23 mouse cellular contexts compared by ENCODE assay signal in the genomic region with DNA sequence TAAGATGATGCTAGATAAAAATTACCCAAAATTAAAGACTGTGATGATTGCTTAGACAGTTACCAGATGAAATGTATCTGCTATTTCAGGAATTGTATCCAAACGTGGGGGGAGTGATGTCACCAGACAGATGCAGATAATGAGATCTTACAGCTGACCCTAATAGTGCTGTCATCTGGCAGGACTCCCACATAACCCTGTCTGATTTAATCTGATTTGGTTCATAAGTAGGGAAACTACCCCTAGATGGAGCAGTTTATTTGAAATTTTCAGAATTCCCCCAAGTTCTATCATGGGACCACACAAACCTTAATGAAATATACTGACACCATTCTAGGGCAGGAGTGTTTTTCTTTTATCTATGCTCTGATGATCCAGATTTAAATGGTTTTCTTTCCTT.
DNase-seq lines count a peak whose midpoint lies in the region; ATAC-seq and TF ChIP-seq lines count a peak whose summit lies in the region.
"Had no signal": no experiment of that assay in that cellular context is flagged by ENCODE, and none has a peak within 500 bp of the region (broad histone marks: within the 10 kb centered on the region; RNA-seq: fewer than 3 reads in every experiment).

No protein-coding gene starts in this region.

- no peaks in the 10 kb centered on the region for H3K36me3 ChIP-seq in kidney, postnatal 0 days (ENCODE audit: insufficient read depth, low read length)
- no peaks in the 10 kb centered on the region for H3K36me3 ChIP-seq in midbrain, embryonic 11.5 days (ENCODE audit: control insufficient read depth, insufficient read depth, low read length)
- H3K36me3 ChIP-seq in midbrain, embryonic 15.5 days (replicated peaks) = no peaks in the 10 kb centered on the region
- H3K36me3 ChIP-seq: embryonic facial prominence, embryonic 15.5 days; hindbrain, embryonic 12.5 days; hindbrain, embryonic 15.5 days had no signal

- H3K4me3 ChIP-seq in kidney, postnatal 0 days (replicated peaks; ENCODE audit: low read depth, low read length) = no peak overlapping the region
- H3K4me3 ChIP-seq in midbrain, embryonic 11.5 days (ENCODE audit: low read depth, low read length) = no peak overlapping the region
- H3K4me3 ChIP-seq in midbrain, embryonic 15.5 days = no peak overlapping the region
- H3K4me3 ChIP-seq: embryonic facial prominence, embryonic 15.5 days; gastrocnemius, adult 2 months; hindbrain, embryonic 12.5 days; hindbrain, embryonic 15.5 days had no signal

- H3K9ac ChIP-seq in kidney, postnatal 0 days (ENCODE audit: low read depth, low read length) = no peak overlapping the region
- H3K9ac ChIP-seq in midbrain, embryonic 11.5 days (ENCODE audit: low read length) = no peak overlapping the region
- no peak overlapping the region for H3K9ac ChIP-seq in midbrain, embryonic 15.5 days
- H3K9ac ChIP-seq: embryonic facial prominence, embryonic 15.5 days; forebrain, postnatal 0 days; hindbrain, embryonic 12.5 days; hindbrain, embryonic 15.5 days had no signal

- peak; percentile 1 for DNase-seq in kidney, postnatal 0 days (ENCODE audit: low spot score)
- DNase-seq in kidney, adult 18-20 months = no peak
- DNase-seq in midbrain, embryonic 11.5 days (ENCODE audit: low spot score, missing footprints) = peak; percentile 54
- peak; percentile 59 for DNase-seq in retina, embryonic 14.5 days (ENCODE audit: low spot score)
- DNase-seq: adrenal gland, adult 8-10 months; adrenal gland, postnatal 36 days; cerebellum, adult 18-20 months; cerebellum, adult 9-10 months; cerebellum, postnatal 36 days; embryo, embryonic 11 days; forebrain, postnatal 0 days; gastrocnemius, adult 2 months; gastrocnemius, postnatal 14 days; heart, adult 11 months had no signal

- WGBS in kidney, postnatal 0 days = 19% methylated on average over 1 of the region's 1 CpGs
- 50% methylated on average over 1 of the region's 1 CpGs for WGBS in midbrain, embryonic 11.5 days
- 43% methylated on average over 1 of the region's 1 CpGs for WGBS in midbrain, embryonic 15.5 days

- no peaks in the 10 kb centered on the region for H3K27me3 ChIP-seq in kidney, postnatal 0 days (ENCODE audit: insufficient read depth, low read length)
- H3K27me3 ChIP-seq in midbrain, embryonic 11.5 days (ENCODE audit: control insufficient read depth, insufficient read depth, low read length) = no peaks in the 10 kb centered on the region
- H3K27me3 ChIP-seq in midbrain, embryonic 15.5 days (replicated peaks) = no peaks in the 10 kb centered on the region
- H3K27me3 ChIP-seq: embryonic facial prominence, embryonic 15.5 days; hindbrain, embryonic 12.5 days; hindbrain, embryonic 15.5 days had no signal

- no peak for ATAC-seq in kidney, postnatal 0 days (replicated peaks; ENCODE audit: low FRiP score, low read depth)
- no peak for ATAC-seq in midbrain, embryonic 11.5 days (ENCODE audit: low FRiP score)
- no peak for ATAC-seq in midbrain, embryonic 15.5 days (replicated peaks)
- ATAC-seq in megakaryocyte, adult 5-6 weeks (ENCODE audit: poor library complexity, severe bottlenecking) = no peak
- ATAC-seq: activated CD4-positive, CD25-positive, alpha-beta regulatory T cell, adult 4 months; CD4-positive, CD25-positive, alpha-beta regulatory T cell, adult 4 months; forebrain, embryonic 14.5 days; forebrain, postnatal 0 days had no signal

- H3K4me1 ChIP-seq in kidney, postnatal 0 days (replicated peaks; ENCODE audit: insufficient read depth, low read length) = no peaks in the 10 kb centered on the region
- no peaks in the 10 kb centered on the region for H3K4me1 ChIP-seq in midbrain, embryonic 11.5 days (ENCODE audit: control insufficient read depth, insufficient read depth, low read length)
- H3K4me1 ChIP-seq in midbrain, embryonic 15.5 days = no peaks in the 10 kb centered on the region
- H3K4me1 ChIP-seq: embryonic facial prominence, embryonic 15.5 days; hindbrain, embryonic 12.5 days; hindbrain, embryonic 15.5 days had no signal

- H3K27ac ChIP-seq in kidney, postnatal 0 days = no peak overlapping the region
- no peak overlapping the region for H3K27ac ChIP-seq in midbrain, embryonic 11.5 days (ENCODE audit: low read depth, low read length)
- no peak overlapping the region for H3K27ac ChIP-seq in midbrain, embryonic 15.5 days
- H3K27ac ChIP-seq: embryonic facial prominence, embryonic 15.5 days; gastrocnemius, adult 2 months; hindbrain, embryonic 12.5 days; hindbrain, embryonic 15.5 days had no signal

- H3K4me2 ChIP-seq in kidney, postnatal 0 days (ENCODE audit: low read length) = no peak overlapping the region
- H3K4me2 ChIP-seq in midbrain, embryonic 11.5 days = no peak overlapping the region
- H3K4me2 ChIP-seq in midbrain, embryonic 15.5 days = no peak overlapping the region
- H3K4me2 ChIP-seq: embryonic facial prominence, embryonic 15.5 days; heart, embryonic 11.5 days; hindbrain, embryonic 12.5 days; hindbrain, embryonic 15.5 days had no signal

- TF ChIP-seq CTCF in kidney, postnatal 0 days (IDR thresholded peaks at IDR 0.05; ENCODE audit: low read depth) = no peak

- no peaks in the 10 kb centered on the region for H3K9me3 ChIP-seq in kidney, postnatal 0 days (replicated peaks; ENCODE audit: low read length)
- H3K9me3 ChIP-seq in midbrain, embryonic 11.5 days (ENCODE audit: control insufficient read depth, low read length) = no peaks in the 10 kb centered on the region
- H3K9me3 ChIP-seq in midbrain, embryonic 15.5 days = no peaks in the 10 kb centered on the region
- H3K9me3 ChIP-seq: embryonic facial prominence, embryonic 15.5 days; hindbrain, embryonic 12.5 days; hindbrain, embryonic 15.5 days had no signal
